Mouse (Mus musculus): ENCODE results near the gene Psma6. TPM values are rescaled to one million over a fixed set of nuclear protein-coding genes. Genes with fewer than 3 reads are reported as not detected.

Psma6 gene
- polyA plus RNA-seq, 1 experiment from 2014 or later = 336 TPM

DNA sequence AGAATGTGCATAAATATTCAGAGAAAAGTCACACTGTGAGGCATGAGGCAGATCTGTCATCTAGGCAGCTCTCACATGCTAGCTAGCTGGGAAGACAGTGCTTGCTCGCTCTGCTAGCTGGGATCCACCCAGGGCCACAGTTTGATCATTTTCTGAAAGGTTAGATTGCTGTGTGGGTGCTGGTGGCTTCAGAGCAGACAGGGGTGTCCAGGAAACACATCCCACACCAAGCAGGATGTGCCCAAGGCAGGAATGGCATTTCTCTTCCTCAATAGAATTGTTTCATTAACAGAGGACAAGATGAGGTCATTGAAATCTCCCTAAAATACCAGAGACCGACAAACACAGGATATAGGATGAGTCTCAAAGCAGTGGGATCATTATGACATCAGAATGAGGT, 18.9 kb upstream of the Psma6 start:
- Histone ChIP-seq H3K4me1 (ENCODE audit: control insufficient read depth, insufficient read depth, low read length) (no peaks in the 10 kb centered on the region), H3K4me2 (no peak overlapping the region), H3K27ac (ENCODE audit: low read depth, low read length) (no peak overlapping the region), H3K4me3 (ENCODE audit: low read depth, low read length) (no peak overlapping the region), H3K36me3 (ENCODE audit: control insufficient read depth, insufficient read depth, low read length) (no peaks in the 10 kb centered on the region), H3K9me3 (replicated peaks; ENCODE audit: control insufficient read depth, low read length) (no peaks in the 10 kb centered on the region), H3K27me3 (ENCODE audit: control insufficient read depth, insufficient read depth, low read length) (no peaks in the 10 kb centered on the region), H3K9ac (ENCODE audit: low read depth, low read length) (no peak overlapping the region)
- ATAC-seq (replicated peaks; ENCODE audit: insufficient number of reproducible peaks, low FRiP score, low TSS enrichment) = no peak
- WGBS (ENCODE audit: insufficient replicate concordance) = 54% methylated on average over 2 of the region's 2 CpGs

GRCm38 (mm10) chr12:55372424-55373055, 11.5 kb upstream of the Psma6 start:
- Histone ChIP-seq H3K4me1 (ENCODE audit: control insufficient read depth, insufficient read depth, low read length) (no peaks in the 10 kb centered on the region), H3K4me2 (no peak overlapping the region), H3K9ac (ENCODE audit: low read depth, low read length) (no peak overlapping the region), H3K36me3 (ENCODE audit: control insufficient read depth, insufficient read depth, low read length) (no peaks in the 10 kb centered on the region), H3K27ac (ENCODE audit: low read depth, low read length) (no peak overlapping the region), H3K9me3 (replicated peaks; ENCODE audit: control insufficient read depth, low read length) (no peaks in the 10 kb centered on the region), H3K4me3 (ENCODE audit: low read depth, low read length) (no peak overlapping the region), H3K27me3 (ENCODE audit: control insufficient read depth, insufficient read depth, low read length) (no peaks in the 10 kb centered on the region)
- no peak for ATAC-seq (replicated peaks; ENCODE audit: insufficient number of reproducible peaks, low FRiP score, low TSS enrichment)
- 90% methylated on average over 3 of the region's 3 CpGs for WGBS (ENCODE audit: insufficient replicate concordance)

DNA sequence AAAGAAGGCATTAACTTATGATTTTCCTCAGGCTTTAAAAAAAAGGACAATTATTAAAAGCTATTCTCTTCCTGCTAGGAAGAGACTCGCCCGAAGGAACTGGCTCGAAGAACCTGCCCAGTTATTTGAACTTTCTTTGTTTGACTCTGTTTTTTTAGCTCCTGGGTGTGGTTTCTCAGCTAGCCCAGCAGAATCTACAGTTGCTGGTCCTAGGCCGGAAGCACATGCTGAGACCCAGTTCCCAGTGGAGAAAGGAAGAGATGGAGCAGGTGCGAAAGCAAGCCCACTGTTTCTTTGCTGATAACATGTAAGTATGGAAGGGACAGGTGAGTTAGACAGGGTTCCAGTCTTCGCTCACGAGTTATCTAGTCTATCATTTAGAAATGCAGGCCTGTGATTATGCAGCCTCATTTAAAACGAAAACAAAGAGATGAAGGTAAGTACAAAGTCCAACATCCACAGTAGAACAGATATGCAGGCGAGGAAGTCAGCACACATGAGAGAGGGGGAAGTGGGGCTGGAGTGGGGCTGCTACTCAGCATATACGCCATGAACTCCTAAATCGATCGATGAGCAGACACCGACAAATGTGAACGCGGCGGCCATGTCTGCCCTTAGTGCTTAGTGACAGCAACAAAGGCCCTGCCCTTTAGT, 6.9 kb upstream of the Psma6 start:
- no peaks in the 10 kb centered on the region for H3K36me3 ChIP-seq (ENCODE audit: control insufficient read depth, insufficient read depth, low read length)
- H3K4me1 ChIP-seq (ENCODE audit: control insufficient read depth, insufficient read depth, low read length) = no peaks in the 10 kb centered on the region
- no peaks in the 10 kb centered on the region for H3K27me3 ChIP-seq (ENCODE audit: control insufficient read depth, insufficient read depth, low read length)
- ATAC-seq (replicated peaks; ENCODE audit: insufficient number of reproducible peaks, low FRiP score, low TSS enrichment) = no peak
- H3K4me2 ChIP-seq = no peak overlapping the region
- 85% methylated on average over 16 of the region's 16 CpGs for WGBS (ENCODE audit: insufficient replicate concordance)
- H3K4me3 ChIP-seq (ENCODE audit: low read depth, low read length) = no peak overlapping the region
- no peak overlapping the region for H3K27ac ChIP-seq (ENCODE audit: low read depth, low read length)
- no peak overlapping the region for H3K9ac ChIP-seq (ENCODE audit: low read depth, low read length)
- H3K9me3 ChIP-seq (replicated peaks; ENCODE audit: control insufficient read depth, low read length) = no peaks in the 10 kb centered on the region

DNA sequence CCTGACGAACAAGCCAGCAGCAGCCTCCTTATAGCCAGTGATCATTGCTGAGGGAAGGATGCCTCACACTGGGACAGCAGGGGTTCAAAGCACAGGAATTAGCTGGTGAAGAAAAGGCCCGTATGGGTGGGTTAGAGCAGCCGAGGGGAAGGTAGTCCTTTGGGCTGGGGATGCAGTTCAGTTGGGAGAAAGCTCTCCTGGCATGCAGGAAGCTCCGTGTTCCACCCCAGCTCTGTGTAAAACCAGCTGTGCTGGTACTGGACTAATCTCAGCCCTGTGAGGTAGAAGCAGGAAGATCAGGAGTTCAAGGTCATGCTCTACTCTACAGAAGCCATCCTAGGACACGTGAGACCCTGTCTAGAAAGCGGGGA, 6.4 kb upstream of the Psma6 start:
- no peak for ATAC-seq (replicated peaks; ENCODE audit: insufficient number of reproducible peaks, low FRiP score, low TSS enrichment)
- H3K4me3 ChIP-seq (ENCODE audit: low read depth, low read length) = no peak overlapping the region
- H3K9ac ChIP-seq (ENCODE audit: low read depth, low read length) = no peak overlapping the region
- H3K36me3 ChIP-seq (ENCODE audit: control insufficient read depth, insufficient read depth, low read length) = no peaks in the 10 kb centered on the region
- no peak overlapping the region for H3K27ac ChIP-seq (ENCODE audit: low read depth, low read length)
- H3K27me3 ChIP-seq (ENCODE audit: control insufficient read depth, insufficient read depth, low read length) = no peaks in the 10 kb centered on the region
- no peak overlapping the region for H3K4me2 ChIP-seq
- no peaks in the 10 kb centered on the region for H3K9me3 ChIP-seq (replicated peaks; ENCODE audit: control insufficient read depth, low read length)
- WGBS (ENCODE audit: insufficient replicate concordance) = 67% methylated on average over 6 of the region's 6 CpGs
- no peaks in the 10 kb centered on the region for H3K4me1 ChIP-seq (ENCODE audit: control insufficient read depth, insufficient read depth, low read length)

GRCm38 (mm10) chr12:55384826-55385225, 804 bp downstream of the Psma6 start:
- Histone ChIP-seq H3K9ac (ENCODE audit: low read depth, low read length) (no peak overlapping the region), H3K4me2 (no peak overlapping the region), H3K4me3 (ENCODE audit: low read depth, low read length) (no peak overlapping the region), H3K4me1 (ENCODE audit: control insufficient read depth, insufficient read depth, low read length) (no peaks in the 10 kb centered on the region; the same call in 1 of the 2 replicates), H3K27ac (ENCODE audit: low read depth, low read length) (no peak overlapping the region), H3K36me3 (ENCODE audit: control insufficient read depth, insufficient read depth, low read length) (no peaks in the 10 kb centered on the region), H3K27me3 (ENCODE audit: control insufficient read depth, insufficient read depth, low read length) (no peaks in the 10 kb centered on the region), H3K9me3 (replicated peaks; ENCODE audit: control insufficient read depth, low read length) (no peaks in the 10 kb centered on the region)
- no peak for ATAC-seq (replicated peaks; ENCODE audit: insufficient number of reproducible peaks, low FRiP score, low TSS enrichment)
- WGBS (ENCODE audit: insufficient replicate concordance) = 88% methylated on average over 3 of the region's 3 CpGs

DNA sequence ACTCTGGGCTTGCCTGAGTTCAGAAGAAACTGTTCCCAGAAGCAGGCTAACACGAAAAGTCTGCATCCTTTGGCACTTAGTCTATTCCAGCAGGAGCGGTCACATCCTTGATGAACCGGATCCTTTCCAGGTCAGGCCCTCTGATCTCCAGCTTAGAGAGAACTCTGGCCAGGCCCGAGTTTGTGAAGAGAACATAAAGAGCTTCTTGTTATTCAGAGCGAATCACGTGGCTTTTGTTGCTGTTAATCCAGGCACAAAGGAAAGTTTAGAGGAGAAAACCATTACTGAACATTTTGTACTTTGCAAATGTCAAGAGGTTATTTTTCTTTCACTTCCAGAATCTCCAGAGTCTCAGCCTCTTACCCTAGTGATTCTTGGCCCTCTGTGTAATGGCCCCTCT, 1.9 kb downstream of the Psma6 start:
- 72% methylated on average over 6 of the region's 6 CpGs for WGBS (ENCODE audit: insufficient replicate concordance)
- Histone ChIP-seq H3K36me3 (ENCODE audit: control insufficient read depth, insufficient read depth, low read length) (no peaks in the 10 kb centered on the region), H3K27me3 (ENCODE audit: control insufficient read depth, insufficient read depth, low read length) (no peaks in the 10 kb centered on the region), H3K4me3 (ENCODE audit: low read depth, low read length) (no peak overlapping the region), H3K9ac (ENCODE audit: low read depth, low read length) (no peak overlapping the region), H3K4me2 (no peak overlapping the region), H3K9me3 (replicated peaks; ENCODE audit: control insufficient read depth, low read length) (no peaks in the 10 kb centered on the region), H3K27ac (ENCODE audit: low read depth, low read length) (no peak overlapping the region), H3K4me1 (ENCODE audit: control insufficient read depth, insufficient read depth, low read length) (no peaks in the 10 kb centered on the region; the same call in 1 of the 2 replicates)
- no peak for ATAC-seq (replicated peaks; ENCODE audit: insufficient number of reproducible peaks, low FRiP score, low TSS enrichment)

- ATAC-seq (replicated peaks; ENCODE audit: insufficient number of reproducible peaks, low FRiP score, low TSS enrichment) = no peak
- 65% methylated on average over 9 of the region's 9 CpGs for WGBS (ENCODE audit: insufficient replicate concordance)
Measured at GRCm38 (mm10) chr12:55386456-55386855, 2.4 kb downstream of the Psma6 start.

DNA sequence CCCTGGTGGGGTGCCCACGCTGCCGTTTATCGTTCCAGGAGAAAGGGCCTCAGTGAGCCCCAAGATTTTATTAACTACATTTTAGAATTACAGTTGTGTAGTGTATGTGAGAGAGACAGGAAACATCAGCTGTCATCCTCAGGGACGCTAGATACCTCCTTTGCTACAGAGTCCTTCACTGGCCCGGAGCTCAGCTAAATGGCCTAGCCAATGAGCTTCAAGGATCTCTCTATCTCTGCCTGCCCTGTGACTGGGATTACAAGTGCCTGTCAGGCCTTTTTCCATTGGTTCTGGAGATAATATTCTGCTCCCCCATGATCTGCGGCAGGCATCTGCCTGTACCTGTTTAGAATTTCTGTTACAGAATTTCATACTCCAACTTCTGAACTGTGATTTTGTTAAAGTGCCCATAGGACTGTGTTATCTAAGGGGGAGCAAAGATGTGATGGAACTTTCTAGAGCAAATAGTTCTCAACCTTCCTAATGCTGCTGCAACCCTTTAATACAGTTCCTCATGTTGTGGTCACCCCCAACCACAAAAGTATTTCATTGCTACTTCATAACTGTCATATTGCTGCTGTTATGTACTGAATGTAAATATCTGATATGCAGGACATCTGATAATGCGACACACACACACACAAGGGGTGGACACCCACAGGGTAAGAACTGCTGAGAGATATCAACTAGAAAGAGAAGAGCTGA, 3.2 kb downstream of the Psma6 start:
- Histone ChIP-seq H3K9me3 (replicated peaks; ENCODE audit: control insufficient read depth, low read length) (no peaks in the 10 kb centered on the region), H3K9ac (ENCODE audit: low read depth, low read length) (no peak overlapping the region), H3K4me1 (ENCODE audit: control insufficient read depth, insufficient read depth, low read length) (no peaks in the 10 kb centered on the region; the same call in 1 of the 2 replicates), H3K4me3 (ENCODE audit: low read depth, low read length) (no peak overlapping the region), H3K27me3 (ENCODE audit: control insufficient read depth, insufficient read depth, low read length) (no peaks in the 10 kb centered on the region), H3K4me2 (no peak overlapping the region), H3K27ac (ENCODE audit: low read depth, low read length) (no peak overlapping the region), H3K36me3 (ENCODE audit: control insufficient read depth, insufficient read depth, low read length) (no peaks in the 10 kb centered on the region)
- WGBS (ENCODE audit: insufficient replicate concordance) = 56% methylated on average over 7 of the region's 7 CpGs
- ATAC-seq (replicated peaks; ENCODE audit: insufficient number of reproducible peaks, low FRiP score, low TSS enrichment) = no peak

More at GRCm38 (mm10) chr12:55386456-55386855, 2.4 kb downstream of the Psma6 start:
- H3K27ac ChIP-seq (ENCODE audit: low read depth, low read length) = no peak overlapping the region
- H3K4me2 ChIP-seq = no peak overlapping the region
- no peak overlapping the region for H3K9ac ChIP-seq (ENCODE audit: low read depth, low read length)
- no peaks in the 10 kb centered on the region; the same call in 1 of the 2 replicates for H3K4me1 ChIP-seq (ENCODE audit: control insufficient read depth, insufficient read depth, low read length)
- H3K27me3 ChIP-seq (ENCODE audit: control insufficient read depth, insufficient read depth, low read length) = no peaks in the 10 kb centered on the region
- no peak overlapping the region for H3K4me3 ChIP-seq (ENCODE audit: low read depth, low read length)
- H3K9me3 ChIP-seq (replicated peaks; ENCODE audit: control insufficient read depth, low read length) = no peaks in the 10 kb centered on the region
- H3K36me3 ChIP-seq (ENCODE audit: control insufficient read depth, insufficient read depth, low read length) = no peaks in the 10 kb centered on the region
